Mouse (Mus musculus): ENCODE results near the gene Haus4.

GRCm38 (mm10) chr14:54591056-54591455 is 36.6 kb upstream of the Haus4 start:
- TF ChIP-seq CTCF (conservative IDR thresholded peaks at IDR 0.05; ENCODE audit: insufficient read depth, insufficient read length, low read depth, low read length) (no peak), POLR2A (IDR thresholded peaks at IDR 0.05; ENCODE audit: low read depth, low read length) (no peak)

Measured in kidney, adult 2 months (tissue).